Mouse (Mus musculus): ENCODE measurements at regions not wholly inside any gene's neighbourhood (a gene's known extent, or its start where the extent isn't known, plus 50 kb on each side); places are given as distances from the start of the nearest gene placed in this dataset.

DNA sequence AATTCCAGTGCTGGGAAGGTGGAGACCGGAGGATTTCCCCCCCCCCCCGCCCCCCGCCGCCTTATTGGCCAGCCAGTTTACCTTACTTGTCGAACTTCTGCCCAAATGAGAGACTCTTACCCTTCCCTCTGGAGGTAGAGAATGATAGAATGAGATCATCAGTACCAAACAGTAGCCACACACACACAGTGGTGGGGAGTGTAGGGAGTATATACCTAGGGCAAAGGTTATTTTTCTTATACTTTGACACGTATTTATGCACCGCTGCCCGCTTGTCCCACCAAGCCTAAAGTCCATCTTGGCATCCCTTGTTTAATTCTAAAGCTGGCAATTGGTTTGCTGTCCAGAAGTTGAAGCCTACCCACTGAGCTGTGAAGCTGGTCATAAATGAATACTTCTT, 213.6 kb upstream of the Jag1 start:
- TF ChIP-seq CTCF (IDR thresholded peaks at IDR 0.05; ENCODE audit: low read depth, low read length): no peak
- TF ChIP-seq POLR2A (IDR thresholded peaks at IDR 0.05; ENCODE audit: borderline replicate concordance, low read depth, low read length): no peak
